Mouse (Mus musculus) E14TG2a.4 (cell line): ENCODE results near the gene Lmbr1l.
A peak's percentile ranks its signal among the peaks of the same experiment; 100 is the strongest.

ENCODE experiments used
- H3K27me3 ChIP-seq: 2 replicates; pipeline ENCODE4 v1.6.1; 2014; ENCODE audit warnings: low read length, control low read depth; ENCODE audit not compliant: insufficient read depth
- H3K36me3 ChIP-seq: 2 replicates; pipeline ENCODE4 v1.6.1; 2014; ENCODE audit warnings: low read length, control low read depth; ENCODE audit not compliant: insufficient read depth
- H3K4me1 ChIP-seq: replicated peaks from 2 replicates; pipeline ENCODE4 v1.6.1; 2014; ENCODE audit warnings: low read depth, low read length, control low read depth
- H3K4me3 ChIP-seq: replicated peaks from 2 replicates; pipeline ENCODE4 v1.5.1; 2014; ENCODE audit warnings: mild to moderate bottlenecking, low read length
- H3K9me3 ChIP-seq: 2 replicates; pipeline ENCODE4 v1.6.1; 2014; ENCODE audit warnings: low read length, control low read depth
- CTCF ChIP-seq: conservative IDR thresholded peaks from 2 replicates; pipeline ENCODE4 v1.5.1; 2014; ENCODE audit warnings: low read length
- NANOG ChIP-seq: IDR thresholded peaks from 2 replicates; pipeline ENCODE4 v1.6.1; 2014; ENCODE audit warnings: borderline replicate concordance, low read length, mixed read lengths
- POU5F1 ChIP-seq: IDR thresholded peaks from 2 replicates; pipeline ENCODE4 v1.6.1; 2014; ENCODE audit warnings: low read length, borderline replicate concordance

Gene Lmbr1l

DNA sequence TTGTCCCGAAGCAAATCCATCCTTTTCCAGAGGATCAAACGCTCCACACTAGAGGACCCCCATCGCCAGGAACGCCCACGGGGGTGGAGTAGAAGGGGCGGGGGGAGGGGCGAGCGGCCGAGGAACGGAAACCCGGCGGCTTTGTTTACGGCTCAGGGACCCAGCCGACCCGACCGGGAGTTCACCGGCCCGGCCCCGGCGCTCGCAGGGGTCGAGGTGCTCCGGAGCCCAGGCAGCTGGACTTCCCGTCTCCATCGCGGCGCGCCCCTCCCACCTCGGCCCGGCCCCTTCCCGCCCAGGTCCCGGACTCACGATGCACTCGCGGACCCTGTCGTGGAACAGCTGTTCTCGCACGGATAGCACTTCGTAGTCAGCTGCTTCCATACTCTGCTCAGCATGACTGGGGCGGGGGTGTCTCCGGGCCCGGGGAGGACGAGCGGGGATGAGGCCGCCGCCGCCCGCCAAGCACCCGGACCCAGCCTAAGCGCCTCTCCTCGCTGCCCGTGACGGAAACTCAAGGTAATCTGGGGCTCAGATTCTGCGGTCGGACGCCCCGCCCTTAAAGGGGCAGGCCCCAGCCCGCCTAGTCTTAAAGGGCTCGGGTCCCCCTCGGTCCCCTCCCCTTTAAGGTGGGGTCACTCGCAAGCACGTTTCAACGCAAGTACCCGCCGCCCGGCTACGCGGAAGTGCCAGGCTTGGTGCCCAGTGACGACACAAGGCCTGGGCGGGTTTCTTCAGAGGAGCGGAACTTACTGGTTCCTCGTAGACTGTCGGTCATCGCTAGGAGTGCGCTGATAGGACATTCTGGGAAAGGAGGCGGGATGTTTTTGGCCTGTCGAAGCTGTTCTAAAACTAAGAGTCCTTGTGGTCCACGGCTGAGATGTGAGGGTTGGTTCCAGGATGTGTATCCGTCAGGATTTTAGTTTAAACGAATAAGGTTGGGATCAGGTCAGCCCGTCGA lies at the start of gene Lmbr1l:
Gene Lmbr1l, minus strand, starts transcription at position 694 of the 961 bp plus-strand sequence.
- TF ChIP-seq NANOG (no peak), CTCF (no peak), POU5F1 (no peak)
- Histone ChIP-seq H3K36me3 (peaks cover 17% of the 10 kb centered on the region), H3K4me3 (peak within 1 kb of the TSS; percentile 99), H3K9me3 (no peaks in the 10 kb centered on the region), H3K27me3 (no peaks in the 10 kb centered on the region), H3K4me1 (peaks cover 64% of the 10 kb centered on the region)

DNA sequence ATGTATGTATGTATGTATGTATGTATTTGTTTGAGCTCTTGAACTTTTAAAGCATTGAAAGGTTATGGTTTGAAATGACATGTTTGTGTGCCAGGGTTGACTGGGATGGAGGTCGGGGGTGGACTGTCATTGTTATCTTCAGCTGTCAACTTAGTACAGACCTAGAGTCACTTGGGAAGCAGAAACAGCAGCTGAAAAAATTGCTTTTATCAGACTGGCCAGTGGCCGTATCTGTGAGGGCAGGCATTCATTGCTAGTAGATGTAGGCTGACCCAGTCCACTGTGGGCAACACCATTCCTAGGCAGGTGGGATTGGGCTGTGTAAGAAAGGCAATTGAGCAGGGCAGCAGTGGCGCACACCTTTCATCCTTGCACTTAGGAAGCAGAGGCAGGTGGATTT lies 41.5 kb upstream of the Lmbr1l start:
- Histone ChIP-seq H3K4me3 (no peak overlapping the region), H3K27me3 (no peaks in the 10 kb centered on the region), H3K4me1 (peaks cover 11% of the 10 kb centered on the region), H3K9me3 (no peaks in the 10 kb centered on the region), H3K36me3 (no peaks in the 10 kb centered on the region)
- no peak for TF ChIP-seq CTCF
- TF ChIP-seq POU5F1: no peak
- no peak for TF ChIP-seq NANOG

DNA sequence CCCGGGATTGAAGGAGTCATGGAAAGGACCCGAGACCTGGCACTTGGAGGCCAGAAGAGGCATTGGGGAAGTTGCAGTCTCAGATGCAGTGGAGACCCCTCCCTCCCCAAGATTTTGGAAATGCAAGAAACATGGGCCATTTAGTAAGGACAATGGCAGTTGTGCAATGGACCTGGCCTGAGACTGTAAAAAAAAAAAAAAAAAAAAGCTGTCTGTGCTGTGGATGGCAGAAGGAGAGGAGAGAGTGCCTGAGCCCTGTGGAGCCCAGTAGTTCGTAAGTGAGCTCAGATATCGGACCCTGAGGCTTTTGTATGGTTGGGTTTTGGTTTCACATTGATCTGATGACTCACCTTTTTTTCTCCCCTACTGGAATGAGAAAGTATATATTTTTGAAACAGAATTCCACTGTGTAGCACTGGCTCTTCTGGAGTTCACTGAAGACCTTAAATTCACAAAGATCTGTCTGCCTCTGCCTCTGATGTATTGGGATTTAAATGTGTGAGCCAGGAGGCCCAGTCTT lies 40.9 kb upstream of the Lmbr1l start:
- H3K9me3 ChIP-seq: no peaks in the 10 kb centered on the region
- no peaks in the 10 kb centered on the region for H3K27me3 ChIP-seq
- H3K36me3 ChIP-seq: no peaks in the 10 kb centered on the region
- H3K4me1 ChIP-seq: peaks cover 16% of the 10 kb centered on the region
- TF ChIP-seq NANOG (no peak), CTCF (no peak), POU5F1 (no peak)
- no peak overlapping the region for H3K4me3 ChIP-seq

DNA sequence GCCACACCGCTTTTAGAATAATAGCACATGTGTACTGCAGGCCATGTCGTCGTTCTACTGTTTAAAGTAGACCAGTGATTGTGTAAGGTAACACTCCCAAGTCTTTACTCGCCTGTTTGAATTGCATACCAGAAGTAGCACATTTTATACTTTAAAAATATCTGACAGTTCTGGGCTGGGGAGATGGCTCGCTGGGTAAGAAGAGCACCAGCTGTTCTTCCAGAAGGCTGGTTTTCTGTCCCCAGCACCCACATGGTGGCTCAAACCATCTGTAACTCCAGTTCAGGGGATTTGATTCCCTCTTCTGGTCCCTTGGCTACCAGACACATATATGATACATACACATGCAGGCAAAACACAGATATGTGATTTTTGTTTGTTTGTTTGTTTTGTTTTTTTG lies 39.4 kb upstream of the Lmbr1l start:
- Histone ChIP-seq H3K4me3 (no peak overlapping the region), H3K36me3 (no peaks in the 10 kb centered on the region), H3K4me1 (peaks cover 22% of the 10 kb centered on the region), H3K27me3 (no peaks in the 10 kb centered on the region), H3K9me3 (no peaks in the 10 kb centered on the region)
- no peak for TF ChIP-seq POU5F1
- no peak for TF ChIP-seq NANOG
- no peak for TF ChIP-seq CTCF

DNA sequence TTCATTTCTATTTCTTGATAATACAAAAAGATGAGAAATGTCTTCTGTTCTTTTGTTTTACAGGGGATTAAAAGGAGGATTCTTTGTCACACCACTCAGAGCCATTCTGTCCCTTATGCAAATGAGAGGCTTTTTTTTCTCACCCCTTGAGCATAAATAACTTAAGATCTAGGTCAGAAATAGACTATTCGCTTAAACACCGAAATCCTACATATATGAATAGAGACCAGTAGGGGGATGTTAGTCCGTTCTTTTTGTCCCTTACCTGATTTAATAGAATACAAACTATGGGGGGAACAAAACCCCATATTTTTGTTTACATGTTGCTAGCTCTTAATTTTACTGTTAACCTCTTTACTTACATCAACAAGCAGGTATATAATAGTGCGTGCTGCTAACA lies 38.0 kb upstream of the Lmbr1l start:
- Histone ChIP-seq H3K4me3 (no peak overlapping the region), H3K9me3 (no peaks in the 10 kb centered on the region), H3K4me1 (peaks cover 35% of the 10 kb centered on the region), H3K36me3 (peaks cover 8% of the 10 kb centered on the region), H3K27me3 (no peaks in the 10 kb centered on the region)
- no peak for TF ChIP-seq POU5F1
- no peak for TF ChIP-seq NANOG
- TF ChIP-seq CTCF: no peak

DNA sequence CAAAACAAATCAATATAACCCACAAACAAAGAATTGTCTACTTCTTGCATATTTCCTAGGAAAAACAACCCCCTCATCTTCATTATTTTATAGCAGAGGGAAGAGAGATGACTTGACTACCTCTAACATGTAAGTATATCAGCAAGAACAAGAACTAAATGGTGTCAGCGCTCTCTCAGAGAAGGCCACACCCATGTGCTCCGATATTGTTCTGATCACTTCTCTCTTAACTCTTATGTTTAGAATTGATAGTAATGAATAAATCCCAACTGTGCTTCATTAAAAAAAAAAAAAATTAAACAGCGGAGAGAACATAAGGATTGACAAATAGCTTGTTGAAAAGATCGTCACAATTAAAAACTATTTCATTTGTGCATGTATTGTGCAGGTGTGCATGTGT lies 37.3 kb upstream of the Lmbr1l start:
- TF ChIP-seq POU5F1 (no peak), CTCF (no peak), NANOG (no peak)
- Histone ChIP-seq H3K4me1 (peaks cover 36% of the 10 kb centered on the region), H3K36me3 (peaks cover 14% of the 10 kb centered on the region), H3K9me3 (no peaks in the 10 kb centered on the region), H3K27me3 (no peaks in the 10 kb centered on the region), H3K4me3 (no peak overlapping the region)

DNA sequence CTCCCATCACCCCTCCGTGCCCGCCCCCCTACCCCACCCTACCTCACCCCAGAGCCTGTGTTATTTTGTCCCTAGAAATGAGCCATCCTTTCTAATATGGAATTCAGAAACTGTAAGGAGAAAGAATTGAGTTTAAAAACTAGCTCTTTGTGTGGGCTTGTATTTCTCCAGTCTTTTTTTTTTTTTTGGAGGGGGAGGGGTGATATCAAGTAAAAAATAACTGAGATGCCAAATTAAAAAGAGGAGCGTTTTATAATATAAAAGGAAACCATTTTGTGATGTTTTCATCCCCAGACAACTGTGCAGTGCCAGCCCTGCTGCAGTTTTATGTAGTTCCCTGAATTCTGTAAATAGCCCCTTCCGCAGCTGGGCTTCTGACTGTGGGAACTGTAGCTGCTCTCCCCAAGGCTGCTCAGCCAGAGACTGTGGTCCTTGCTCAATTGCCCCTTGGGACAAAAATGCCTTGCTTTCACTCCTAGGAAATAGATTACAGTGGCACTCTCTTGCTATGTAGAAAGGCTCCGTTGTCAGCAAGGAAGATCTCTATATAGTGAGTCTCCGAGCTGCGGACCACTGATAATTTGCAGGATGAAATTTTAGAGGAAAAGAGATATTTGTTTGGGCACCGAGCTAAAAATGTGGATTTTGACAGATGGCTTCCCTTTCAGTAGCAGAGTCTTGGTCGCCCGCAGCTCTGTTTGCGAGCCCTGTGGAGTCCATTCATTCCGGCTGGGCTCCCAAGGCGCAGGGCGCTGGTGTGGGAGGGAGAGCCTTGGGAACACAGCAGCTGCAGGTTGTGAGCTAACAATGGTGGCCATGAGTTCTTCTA lies 36.6 kb upstream of the Lmbr1l start:
- no peaks in the 10 kb centered on the region for H3K27me3 ChIP-seq
- H3K4me3 ChIP-seq: no peak overlapping the region
- TF ChIP-seq NANOG (no peak), POU5F1 (no peak), CTCF (no peak)
- H3K36me3 ChIP-seq: peaks cover 17% of the 10 kb centered on the region
- no peaks in the 10 kb centered on the region for H3K9me3 ChIP-seq
- peaks cover 36% of the 10 kb centered on the region for H3K4me1 ChIP-seq
